Mouse (Mus musculus) cerebellum, adult 9-11 months (tissue): ENCODE measurements at regions not wholly inside any gene's neighbourhood (a gene's known extent, or its start where the extent isn't known, plus 50 kb on each side); places are given as distances from the start of the nearest gene placed in this dataset.
A peak's percentile ranks its signal among the peaks of the same experiment; 100 is the strongest.

Experiments
- DNase-seq: peaks from one replicate; pipeline ENCODE4 v3.0.0; 2022

DNA sequence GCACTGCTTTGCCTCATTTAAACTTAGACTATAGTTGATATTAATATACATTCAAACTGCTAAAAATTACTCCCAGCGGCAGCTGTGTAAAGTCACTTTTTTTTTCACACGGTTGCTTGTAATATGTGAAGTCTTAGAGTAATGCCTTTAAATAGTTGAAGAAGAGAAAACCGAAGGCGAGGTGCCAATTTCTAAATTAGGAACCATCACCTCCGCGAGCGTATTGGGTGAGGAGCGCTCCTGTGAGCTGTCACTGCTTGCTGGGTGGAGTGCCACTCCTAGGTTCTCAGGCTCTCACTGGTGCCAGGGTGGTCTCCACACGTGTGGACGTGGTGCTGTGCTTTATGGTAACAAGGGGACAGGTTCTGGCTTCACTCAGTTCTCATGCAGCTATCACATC is 82.8 kb upstream of the Nectin3 start:
- no peak for DNase-seq

DNA sequence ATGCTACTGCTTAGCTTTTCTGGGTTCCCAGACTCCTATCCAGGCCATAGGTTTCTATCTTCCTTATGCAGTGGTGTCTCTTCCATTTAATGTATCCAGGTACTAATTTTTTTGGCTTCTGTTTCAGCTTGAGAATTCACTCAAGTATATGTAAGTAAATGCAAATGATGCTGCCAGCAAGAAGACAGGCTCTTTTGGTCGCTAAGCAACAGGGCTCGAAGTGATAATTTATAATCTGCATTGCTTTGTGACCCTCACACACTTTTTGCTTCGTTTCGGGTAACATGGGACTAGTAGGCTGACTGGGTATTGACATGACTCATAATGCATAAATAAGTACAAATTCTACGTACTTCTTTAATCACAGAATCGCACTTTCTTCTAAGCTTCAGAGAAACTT is 75.9 kb upstream of the Nectin3 start:
- DNase-seq = no peak

DNA sequence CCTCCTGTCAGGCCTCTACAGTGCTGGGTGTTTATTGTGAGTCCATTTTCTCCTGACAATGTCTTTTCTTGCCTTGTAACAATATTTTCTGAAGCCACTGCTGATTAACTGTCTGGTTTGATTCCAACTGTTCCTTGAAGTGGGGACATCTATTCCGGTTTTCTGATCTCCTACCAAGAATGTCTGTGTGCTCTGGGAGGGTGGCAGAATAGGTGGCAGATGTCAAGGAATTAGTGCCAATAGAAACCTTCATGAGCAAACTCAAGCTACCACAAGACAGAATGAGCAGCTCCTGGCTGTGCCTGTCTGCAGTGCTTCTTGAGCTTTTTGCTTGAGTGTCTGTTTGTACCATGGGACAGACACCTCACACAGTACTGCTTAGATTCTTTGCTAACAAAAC is 69.1 kb upstream of the Nectin3 start:
- peak; percentile 70 for DNase-seq

DNA sequence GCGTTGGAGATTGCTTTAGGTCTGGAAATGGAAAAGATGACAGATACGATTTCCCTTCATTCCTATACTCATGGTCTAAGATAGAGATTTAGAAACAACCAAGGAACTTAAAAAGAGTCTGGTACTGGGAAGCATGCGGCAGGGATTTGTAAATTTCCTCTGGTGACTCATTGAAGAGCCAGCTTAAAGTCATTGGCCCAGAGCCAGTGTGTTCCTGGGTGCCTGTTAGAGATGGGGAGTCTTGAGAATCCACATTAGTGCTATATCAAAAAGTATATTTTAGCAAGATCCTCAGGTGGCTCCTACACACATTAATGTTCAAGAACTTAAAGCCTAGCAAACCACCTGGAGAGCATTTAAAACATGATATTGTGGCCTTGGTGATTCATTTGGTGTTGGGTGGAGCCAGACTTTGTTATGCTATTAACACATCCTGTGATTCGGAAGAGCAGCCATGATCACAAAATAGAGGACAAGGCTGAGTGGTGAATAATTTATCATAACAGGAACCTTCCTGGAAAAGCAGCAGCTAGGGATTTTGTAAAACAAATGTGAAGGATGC is 67.8 kb upstream of the Nectin3 start:
- DNase-seq = no peak

DNA sequence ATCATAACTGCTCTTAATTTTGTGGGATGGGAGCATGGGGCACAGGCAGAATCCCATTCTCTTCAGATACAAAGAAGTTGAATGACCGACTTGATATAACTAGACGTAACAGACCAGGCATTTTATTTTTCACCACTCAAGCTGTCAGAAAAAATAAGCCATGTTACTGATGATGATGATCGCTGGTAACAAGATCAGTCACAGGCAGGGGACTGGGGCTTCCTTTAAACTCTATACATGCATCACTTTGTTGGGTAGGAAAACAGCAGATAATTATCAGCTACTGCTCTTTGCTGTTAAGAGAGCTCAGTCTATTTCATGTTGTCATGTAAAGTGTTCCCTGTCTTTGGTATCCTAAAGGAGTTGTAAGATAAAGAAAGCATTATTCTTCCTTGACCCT is 59.0 kb upstream of the Nectin3 start:
- DNase-seq = no peak

DNA sequence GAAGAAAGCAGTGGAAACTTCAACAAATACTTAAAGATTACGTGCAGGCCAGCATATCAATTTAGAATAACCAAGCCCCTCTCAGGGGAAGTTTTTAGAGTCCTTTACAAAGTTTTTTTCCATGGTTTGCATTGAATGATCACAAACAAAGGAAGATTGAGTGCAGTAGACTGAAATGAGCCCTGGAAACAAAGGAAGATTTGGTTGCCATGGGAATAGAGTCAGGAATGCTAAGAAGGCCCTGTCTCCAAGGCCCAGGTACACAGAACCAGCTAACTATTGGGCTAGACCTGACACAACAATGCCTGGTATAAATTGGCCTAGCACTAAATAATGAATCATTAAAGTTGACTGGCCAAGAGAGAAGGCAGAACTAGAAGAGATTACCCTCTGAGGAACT is 49.9 kb upstream of the Nectin3 start:
- DNase-seq = no peak
